Mouse (Mus musculus) testis, adult 2 months (tissue): ENCODE results near the gene Myrf. TPM values are rescaled to one million over a fixed set of nuclear protein-coding genes. Genes with fewer than 3 reads are reported as not detected.

Source experiments
- H3K27ac ChIP-seq: fragments of 200-500 bp; 2 replicates; pipeline ENCODE4 v1.5.1; 2012; ENCODE audit warnings: low read depth, low read length; ENCODE audit not compliant: control insufficient read depth, insufficient read depth
- H3K27me3 ChIP-seq: fragments of 200-500 bp; 2 replicates; pipeline ENCODE4 v1.6.1; 2012; ENCODE audit warnings: mild to moderate bottlenecking, low read length, moderate library complexity; ENCODE audit not compliant: control insufficient read depth, insufficient read depth
- H3K36me3 ChIP-seq: fragments of 200-500 bp; 2 replicates; pipeline ENCODE4 v1.6.1; 2012; ENCODE audit warnings: mild to moderate bottlenecking, low read length; ENCODE audit not compliant: control insufficient read depth, insufficient read depth
- H3K4me1 ChIP-seq: fragments of 200-500 bp; 2 replicates; pipeline ENCODE4 v1.6.1; 2012; ENCODE audit warnings: low read length; ENCODE audit not compliant: control insufficient read depth, insufficient read depth
- H3K4me3 ChIP-seq: fragments of 200-500 bp; 2 replicates; pipeline ENCODE4 v1.5.1; 2012; ENCODE audit warnings: low read depth, mild to moderate bottlenecking, low read length, moderate library complexity, mixed read lengths; ENCODE audit not compliant: control insufficient read depth
- CTCF ChIP-seq: fragments of 200-500 bp; IDR thresholded peaks from 2 replicates; pipeline ENCODE4 v1.5.1; 2012; ENCODE audit warnings: low read depth, mild to moderate bottlenecking, inconsistent platforms, low read length, moderate library complexity; ENCODE audit not compliant: control insufficient read depth, insufficient read depth, insufficient replicate concordance
- POLR2A ChIP-seq: fragments of 200-500 bp; IDR thresholded peaks from 2 replicates; pipeline ENCODE4 v1.6.1; 2012; ENCODE audit warnings: low read depth, mild to moderate bottlenecking, inconsistent platforms, low read length, moderate library complexity; ENCODE audit not compliant: control insufficient read depth
- polyA plus RNA-seq: library from polyadenylated mRNA; depleted of rRNA; stranded (reverse); fragments of >200 nt; gene quantifications from 2 replicates; pipeline ENCODE4 v1.2.3, GENCODE M21; 2012; rRNA removed

The Myrf gene
- polyA plus RNA-seq = 3.2 and 3.9 TPM in 2 replicates

- Histone ChIP-seq H3K4me3 (peak within 1 kb of the TSS; percentile 87), H3K36me3 (no peaks in the 10 kb centered on the region), H3K27ac (no peak within 1 kb of the TSS; the same call in 1 of the 2 replicates), H3K27me3 (no peaks in the 10 kb centered on the region), H3K4me1 (peaks cover 9% of the 10 kb centered on the region)
- TF ChIP-seq POLR2A (no peak; the same call in 1 of the 2 replicates), CTCF (peak; percentile 97)
Observed at GRCm38 (mm10) chr19:10240654-10241305, at the start of gene Myrf. Myrf (minus strand) TSS chr19:10240748.

- no peak overlapping the region for H3K27ac ChIP-seq
- no peak overlapping the region for H3K4me3 ChIP-seq
- TF ChIP-seq CTCF = no peak
- no peak for TF ChIP-seq POLR2A
- H3K4me1 ChIP-seq = peaks cover 14% of the 10 kb centered on the region
- H3K27me3 ChIP-seq = no peaks in the 10 kb centered on the region
- H3K36me3 ChIP-seq = no peaks in the 10 kb centered on the region
Observed at GRCm38 (mm10) chr19:10289609-10290150, 49.1 kb upstream of the Myrf start.

GRCm38 (mm10) chr19:10288125-10289040 lies 47.8 kb upstream of the Myrf start:
- Histone ChIP-seq H3K36me3 (no peaks in the 10 kb centered on the region), H3K27me3 (no peaks in the 10 kb centered on the region), H3K27ac (no peak overlapping the region), H3K4me3 (no peak overlapping the region), H3K4me1 (peaks cover 2% of the 10 kb centered on the region; the same call in 1 of the 2 replicates)
- no peak for TF ChIP-seq POLR2A
- TF ChIP-seq CTCF = no peak

- Histone ChIP-seq H3K36me3 (no peaks in the 10 kb centered on the region), H3K4me1 (no peaks in the 10 kb centered on the region; the same call in 1 of the 2 replicates), H3K27ac (no peak overlapping the region), H3K4me3 (no peak overlapping the region), H3K27me3 (no peaks in the 10 kb centered on the region)
- TF ChIP-seq CTCF (no peak), POLR2A (no peak)
Observed at GRCm38 (mm10) chr19:10286458-10286872, 45.9 kb upstream of the Myrf start.

- Histone ChIP-seq H3K4me3 (no peak overlapping the region), H3K36me3 (no peaks in the 10 kb centered on the region), H3K27ac (no peak overlapping the region), H3K27me3 (no peaks in the 10 kb centered on the region), H3K4me1 (peaks cover 4% of the 10 kb centered on the region; the same call in 1 of the 2 replicates)
- TF ChIP-seq POLR2A = no peak
Observed at GRCm38 (mm10) chr19:10280771-10281540, 40.4 kb upstream of the Myrf start.

- Histone ChIP-seq H3K36me3 (no peaks in the 10 kb centered on the region), H3K4me1 (peaks cover 4% of the 10 kb centered on the region; the same call in 1 of the 2 replicates), H3K4me3 (no peak overlapping the region), H3K27ac (no peak overlapping the region), H3K27me3 (no peaks in the 10 kb centered on the region)
- TF ChIP-seq CTCF (no peak), POLR2A (no peak)
Observed at GRCm38 (mm10) chr19:10279668-10280067, 39.1 kb upstream of the Myrf start.
